Mouse (Mus musculus) NIH3T3 (cell line): ENCODE measurements at regions not wholly inside any gene's neighbourhood (a gene's known extent, or its start where the extent isn't known, plus 50 kb on each side); places are given as distances from the start of the nearest gene placed in this dataset.

ENCODE experiments used
- DNase-seq: peaks from one replicate; pipeline ENCODE4 v3.0.0-alpha.2; 2012; ENCODE audit warnings: low read depth

- DNase-seq: no peak
Observed at GRCm38 (mm10) chr13:48171994-48172393, 89.0 kb upstream of the Id4 start.

GRCm38 (mm10) chr13:48192476-48192875 lies 68.6 kb upstream of the Id4 start:
- DNase-seq: peak; percentile 46

- DNase-seq: peak; percentile 96
Observed at GRCm38 (mm10) chr13:48193942-48194341, 67.1 kb upstream of the Id4 start.

- no peak for DNase-seq
Observed at GRCm38 (mm10) chr13:48207824-48208223, 53.2 kb upstream of the Id4 start.
